Mouse (Mus musculus): Measurements from ENCODE around the gene Diras2. TPM values are rescaled to one million over a fixed set of nuclear protein-coding genes. Genes with fewer than 3 reads are reported as not detected.

The Diras2 gene
- polyA plus RNA-seq (2012; rRNA removed): 2.0 TPM in 2 replicates

DNA sequence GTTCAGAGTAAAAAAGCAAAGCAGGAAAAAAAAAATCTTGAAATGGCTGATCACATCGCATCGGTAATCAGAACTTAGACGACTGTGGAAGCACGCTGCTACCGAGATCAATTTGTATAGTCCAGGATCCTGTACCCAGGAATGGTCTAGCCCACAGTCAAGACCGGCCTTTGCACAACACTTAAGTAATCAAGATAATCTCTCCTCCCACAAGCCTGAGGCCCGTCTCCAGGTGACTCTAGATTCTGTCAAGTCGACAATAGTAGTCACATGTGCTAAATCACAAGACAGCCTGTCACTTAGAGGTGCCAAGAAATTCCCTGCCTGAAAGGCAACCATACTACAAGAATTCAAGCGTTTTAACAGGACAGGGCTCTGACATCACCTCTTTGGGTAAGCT, at the start of gene Diras2:
Diras2 (minus strand) TSS at position 159 of the 400 bp plus-strand sequence.
- Histone ChIP-seq H3K4me1 (ENCODE audit: control insufficient read depth, insufficient read depth, insufficient read length) (peaks cover 15% of the 10 kb centered on the region), H3K27ac (ENCODE audit: insufficient read depth, low read length) (0 out of 2 replicates have a peak within 1 kb of the TSS, but pooled peaks have one; percentile 1), H3K27me3 (ENCODE audit: control insufficient read depth, insufficient read depth, low read length) (no peaks in the 10 kb centered on the region), H3K4me3 (ENCODE audit: extremely low read depth, insufficient read depth, insufficient read length) (peak within 1 kb of the TSS; percentile 47), H3K36me3 (ENCODE audit: control insufficient read depth, insufficient read depth, low read length) (no peaks in the 10 kb centered on the region)
- DNase-seq (ENCODE audit: low read depth in 1 of 2, low spot score in 2 of 2): no peak
- TF ChIP-seq POLR2A (IDR thresholded peaks at IDR 0.05; ENCODE audit: low read depth, low read length) (no peak), CTCF (IDR thresholded peaks at IDR 0.05; ENCODE audit: extremely low read depth, insufficient read depth, insufficient read length, insufficient replicate concordance) (no peak)
- WGBS: 65% methylated on average over 9 of the region's 9 CpGs

DNA sequence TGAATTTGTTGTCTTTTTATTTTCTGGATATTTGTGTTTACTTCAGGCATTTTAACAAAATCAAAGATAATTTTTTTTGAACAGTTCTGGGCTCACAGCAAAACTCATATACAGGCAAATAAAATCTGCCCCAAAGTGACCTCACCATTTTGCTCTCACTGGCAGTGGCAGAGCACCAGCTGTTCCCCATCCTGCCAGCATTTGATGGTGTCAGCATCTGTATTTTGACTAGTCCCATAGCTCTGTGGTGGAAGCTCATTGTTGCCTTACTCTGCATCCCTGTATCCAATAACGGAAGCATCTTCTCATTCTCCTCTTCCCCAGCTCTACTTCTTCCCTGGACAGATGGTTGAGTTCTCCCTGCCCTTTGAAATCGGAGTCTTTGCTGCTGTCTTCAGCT, 47.7 kb upstream of the Diras2 start:
- H3K4me1 ChIP-seq (ENCODE audit: control insufficient read depth, insufficient read depth, insufficient read length): peaks cover 27% of the 10 kb centered on the region; the same call in 1 of the 2 replicates
- H3K4me3 ChIP-seq (ENCODE audit: extremely low read depth, insufficient read depth, insufficient read length): no peak overlapping the region
- WGBS: 85% methylated on average over 2 of the region's 2 CpGs

DNA sequence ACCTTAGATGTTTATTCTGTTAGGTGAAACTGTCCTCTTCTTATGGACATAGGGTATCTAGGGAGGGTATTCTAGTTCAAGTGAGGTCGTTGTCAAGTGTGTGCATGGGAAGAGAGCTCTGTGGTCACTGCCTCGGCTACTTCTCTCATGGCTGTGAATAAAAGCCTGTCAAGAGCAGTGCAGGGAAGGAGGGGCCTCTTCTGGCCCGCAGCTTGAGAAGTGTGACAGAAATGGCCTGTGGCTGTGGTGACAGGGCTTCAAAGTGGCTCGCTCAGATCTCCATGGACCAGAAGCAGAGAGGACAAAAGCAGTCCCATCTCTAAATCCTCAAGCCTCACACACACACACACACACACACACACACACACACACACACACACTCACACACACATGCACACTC, 46.9 kb upstream of the Diras2 start:
- no peaks in the 10 kb centered on the region for H3K36me3 ChIP-seq (ENCODE audit: control insufficient read depth, insufficient read depth, low read length)
- H3K4me1 ChIP-seq (ENCODE audit: control insufficient read depth, insufficient read depth, insufficient read length): peaks cover 29% of the 10 kb centered on the region; the same call in 1 of the 2 replicates
- no peak overlapping the region for H3K4me3 ChIP-seq (ENCODE audit: extremely low read depth, insufficient read depth, insufficient read length)
- no peak for TF ChIP-seq POLR2A (IDR thresholded peaks at IDR 0.05; ENCODE audit: low read depth, low read length)
- no peak for TF ChIP-seq CTCF (IDR thresholded peaks at IDR 0.05; ENCODE audit: extremely low read depth, insufficient read depth, insufficient read length, insufficient replicate concordance)
- WGBS: 20% methylated on average over 4 of the region's 4 CpGs
- H3K27ac ChIP-seq (ENCODE audit: insufficient read depth, low read length): peak overlapping the region; percentile 43
- DNase-seq (ENCODE audit: low read depth in 1 of 2, low spot score in 2 of 2): no peak
- no peaks in the 10 kb centered on the region for H3K27me3 ChIP-seq (ENCODE audit: control insufficient read depth, insufficient read depth, low read length)

More for the DNA sequence above, 47.7 kb upstream of the Diras2 start:
- Histone ChIP-seq H3K36me3 (ENCODE audit: control insufficient read depth, insufficient read depth, low read length) (no peaks in the 10 kb centered on the region), H3K27me3 (ENCODE audit: control insufficient read depth, insufficient read depth, low read length) (no peaks in the 10 kb centered on the region), H3K27ac (ENCODE audit: insufficient read depth, low read length) (peak overlapping the region; percentile 10; the same call in 1 of the 2 replicates)
- no peak for TF ChIP-seq CTCF (IDR thresholded peaks at IDR 0.05; ENCODE audit: extremely low read depth, insufficient read depth, insufficient read length, insufficient replicate concordance)
- no peak for TF ChIP-seq POLR2A (IDR thresholded peaks at IDR 0.05; ENCODE audit: low read depth, low read length)
- DNase-seq (ENCODE audit: low read depth in 1 of 2, low spot score in 2 of 2): no peak

DNA sequence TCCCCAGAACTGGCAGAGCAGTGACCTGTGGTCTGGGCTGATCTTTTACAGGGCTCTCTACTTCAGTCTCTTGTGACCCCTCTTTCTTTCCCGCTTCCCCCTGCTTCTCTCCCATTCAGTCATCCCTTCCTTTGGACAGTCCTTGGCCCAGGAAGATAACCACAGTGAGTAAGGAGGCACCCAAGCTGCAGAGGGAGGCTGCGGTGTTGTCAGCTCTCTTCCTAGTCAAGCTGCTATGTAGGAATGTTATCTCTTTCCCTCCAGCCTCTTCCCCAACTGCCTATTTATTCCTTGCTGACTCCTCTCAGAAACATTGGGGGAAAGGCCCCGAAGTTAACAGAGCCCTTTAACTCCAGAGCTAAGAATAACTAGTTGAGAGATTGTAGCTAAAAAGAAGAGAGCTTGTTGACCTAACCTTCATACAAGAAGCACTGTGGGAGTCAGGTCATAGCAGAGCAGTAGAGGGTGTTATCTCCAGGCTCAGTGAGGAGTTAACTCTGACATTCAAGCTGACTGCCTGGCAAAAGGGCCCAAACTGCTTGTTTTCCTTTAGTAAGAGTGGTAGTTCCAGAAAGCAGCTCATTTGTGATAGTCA, 46.3 kb upstream of the Diras2 start:
- peaks cover 33% of the 10 kb centered on the region; the same call in 1 of the 2 replicates for H3K4me1 ChIP-seq (ENCODE audit: control insufficient read depth, insufficient read depth, insufficient read length)
- no peaks in the 10 kb centered on the region for H3K36me3 ChIP-seq (ENCODE audit: control insufficient read depth, insufficient read depth, low read length)
- WGBS: 59% methylated on average over 3 of the region's 3 CpGs
- H3K27ac ChIP-seq (ENCODE audit: insufficient read depth, low read length): peak overlapping the region; percentile 43
- no peaks in the 10 kb centered on the region for H3K27me3 ChIP-seq (ENCODE audit: control insufficient read depth, insufficient read depth, low read length)
- TF ChIP-seq CTCF (IDR thresholded peaks at IDR 0.05; ENCODE audit: extremely low read depth, insufficient read depth, insufficient read length, insufficient replicate concordance): no peak
- no peak for DNase-seq (ENCODE audit: low read depth in 1 of 2, low spot score in 2 of 2)
- H3K4me3 ChIP-seq (ENCODE audit: extremely low read depth, insufficient read depth, insufficient read length): no peak overlapping the region

DNA sequence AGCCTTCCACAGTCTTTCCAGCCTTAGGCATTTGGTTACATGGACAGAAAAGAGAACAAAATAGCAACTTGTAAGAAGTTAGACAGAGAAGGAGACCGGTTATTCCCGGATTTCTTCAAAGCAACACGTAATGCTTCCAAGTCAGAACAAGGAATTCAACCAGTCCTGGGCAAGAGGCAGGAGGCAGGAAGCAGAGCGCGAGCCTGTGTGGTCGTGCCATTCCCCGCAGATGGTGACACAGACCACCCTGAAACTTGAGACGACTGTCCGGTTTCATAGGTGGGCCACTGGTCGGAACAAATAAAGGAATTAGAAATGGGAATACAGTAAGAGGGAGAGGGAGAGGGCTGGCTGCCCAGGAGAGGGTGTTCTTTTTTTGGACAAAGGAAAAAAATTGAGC, 45.8 kb upstream of the Diras2 start:
- 0 out of 2 replicates have a peak overlapping the region, but pooled peaks have one; percentile 10 for H3K27ac ChIP-seq (ENCODE audit: insufficient read depth, low read length)
- WGBS: 73% methylated on average over 10 of the region's 10 CpGs
- DNase-seq (ENCODE audit: low read depth in 1 of 2, low spot score in 2 of 2): no peak

DNA sequence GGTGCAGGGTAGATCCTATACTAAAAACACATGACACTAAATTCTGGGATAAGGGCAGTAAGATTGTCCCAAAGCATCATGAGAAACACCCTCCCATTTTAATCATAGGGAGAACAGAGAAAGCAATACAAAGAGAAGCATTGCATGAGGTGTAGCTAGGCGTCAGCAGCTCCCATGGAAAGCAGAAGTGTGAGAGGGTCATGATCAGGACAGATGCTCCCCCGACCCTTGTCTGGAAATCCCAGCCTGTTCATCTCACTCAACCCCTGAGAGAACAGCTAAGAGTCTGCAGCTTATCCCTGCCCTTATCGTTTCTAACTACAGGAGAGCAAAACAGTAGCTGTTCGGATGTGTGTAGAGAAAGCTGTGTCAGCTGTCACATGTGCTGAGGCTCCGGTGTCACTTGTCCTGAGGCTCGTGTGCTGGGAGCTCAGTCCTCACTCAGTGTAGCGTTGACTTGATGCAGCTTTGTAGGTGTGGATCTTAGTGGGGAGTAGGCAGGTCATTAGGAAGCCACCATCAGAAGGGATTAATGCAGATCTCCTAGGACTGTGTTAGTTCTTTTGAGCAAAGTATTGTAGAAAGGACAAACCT, 45.0 kb upstream of the Diras2 start:
- Histone ChIP-seq H3K27me3 (ENCODE audit: control insufficient read depth, insufficient read depth, low read length) (no peaks in the 10 kb centered on the region), H3K27ac (ENCODE audit: insufficient read depth, low read length) (peak overlapping the region; percentile 10), H3K36me3 (ENCODE audit: control insufficient read depth, insufficient read depth, low read length) (no peaks in the 10 kb centered on the region), H3K4me3 (ENCODE audit: extremely low read depth, insufficient read depth, insufficient read length) (no peak overlapping the region), H3K4me1 (ENCODE audit: control insufficient read depth, insufficient read depth, insufficient read length) (peaks cover 35% of the 10 kb centered on the region; the same call in 1 of the 2 replicates)
- no peak for DNase-seq (ENCODE audit: low read depth in 1 of 2, low spot score in 2 of 2)
- no peak for TF ChIP-seq CTCF (IDR thresholded peaks at IDR 0.05; ENCODE audit: extremely low read depth, insufficient read depth, insufficient read length, insufficient replicate concordance)
- TF ChIP-seq POLR2A (IDR thresholded peaks at IDR 0.05; ENCODE audit: low read depth, low read length): no peak
- WGBS: 51% methylated on average over 7 of the region's 7 CpGs

More for the DNA sequence above, 45.8 kb upstream of the Diras2 start:
- H3K36me3 ChIP-seq (ENCODE audit: control insufficient read depth, insufficient read depth, low read length): no peaks in the 10 kb centered on the region
- TF ChIP-seq CTCF (IDR thresholded peaks at IDR 0.05; ENCODE audit: extremely low read depth, insufficient read depth, insufficient read length, insufficient replicate concordance) (no peak), POLR2A (IDR thresholded peaks at IDR 0.05; ENCODE audit: low read depth, low read length) (no peak)
- H3K4me3 ChIP-seq (ENCODE audit: extremely low read depth, insufficient read depth, insufficient read length): no peak overlapping the region
- H3K4me1 ChIP-seq (ENCODE audit: control insufficient read depth, insufficient read depth, insufficient read length): peaks cover 33% of the 10 kb centered on the region; the same call in 1 of the 2 replicates
- H3K27me3 ChIP-seq (ENCODE audit: control insufficient read depth, insufficient read depth, low read length): no peaks in the 10 kb centered on the region

DNA sequence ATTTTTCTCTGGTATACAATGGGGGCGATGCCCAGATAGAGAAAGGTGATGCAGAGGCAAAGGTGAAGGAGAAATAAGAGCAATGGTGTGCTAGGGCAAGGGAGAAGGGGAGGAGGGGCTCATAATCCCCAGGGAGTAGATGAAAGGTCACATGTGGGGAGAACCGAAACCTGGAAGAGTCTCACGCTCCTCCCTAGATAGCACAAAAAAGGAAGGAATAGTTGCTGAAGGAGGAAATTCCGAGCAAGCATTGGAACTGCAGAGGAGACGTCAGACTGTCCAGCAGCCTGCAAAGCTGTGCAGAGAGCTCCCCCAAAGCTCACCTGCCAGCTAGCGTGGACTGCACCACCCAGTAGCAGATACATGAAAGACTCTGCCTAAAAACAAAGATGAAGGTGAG, 44.4 kb upstream of the Diras2 start:
- Histone ChIP-seq H3K4me3 (ENCODE audit: extremely low read depth, insufficient read depth, insufficient read length) (no peak overlapping the region), H3K36me3 (ENCODE audit: control insufficient read depth, insufficient read depth, low read length) (no peaks in the 10 kb centered on the region), H3K27me3 (ENCODE audit: control insufficient read depth, insufficient read depth, low read length) (no peaks in the 10 kb centered on the region), H3K27ac (ENCODE audit: insufficient read depth, low read length) (peak overlapping the region; percentile 6), H3K4me1 (ENCODE audit: control insufficient read depth, insufficient read depth, insufficient read length) (peaks cover 35% of the 10 kb centered on the region; the same call in 1 of the 2 replicates)
- no peak for DNase-seq (ENCODE audit: low read depth in 1 of 2, low spot score in 2 of 2)
- 57% methylated on average over 6 of the region's 6 CpGs for WGBS
- TF ChIP-seq POLR2A (IDR thresholded peaks at IDR 0.05; ENCODE audit: low read depth, low read length): no peak
- TF ChIP-seq CTCF (IDR thresholded peaks at IDR 0.05; ENCODE audit: extremely low read depth, insufficient read depth, insufficient read length, insufficient replicate concordance): no peak
